Mouse (Mus musculus): ENCODE results near the gene Asphd1. TPM values are rescaled to one million over a fixed set of nuclear protein-coding genes. Genes with fewer than 3 reads are reported as not detected.

Gene Asphd1
- polyA plus RNA-seq (2012; fragmentation: generic; extraction: Trizol), result under 1 TPM; 0.02 to 0.05 TPM

DNA sequence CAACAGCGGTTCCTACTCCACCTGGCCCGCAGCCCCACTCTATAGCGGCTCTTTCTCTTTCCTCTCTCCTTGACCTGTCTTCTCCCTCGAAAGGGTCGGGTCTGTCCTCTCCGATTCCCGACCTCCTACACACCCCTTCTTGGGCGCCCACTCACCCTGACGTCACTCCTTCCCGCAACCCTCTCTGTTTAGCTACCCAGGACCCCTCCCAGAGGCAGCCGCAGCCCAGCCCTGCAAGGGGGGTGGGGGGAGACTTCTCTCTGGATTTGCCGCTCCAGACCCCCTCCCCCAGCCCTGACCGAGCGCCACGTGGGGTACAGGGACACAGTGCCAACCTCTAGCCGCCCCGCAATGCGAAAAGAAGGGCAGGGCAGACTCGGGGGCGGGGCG is at the start of gene Asphd1:
Gene Asphd1, minus strand, starts transcription at position 180 of the 390 bp plus-strand sequence.

DNA sequence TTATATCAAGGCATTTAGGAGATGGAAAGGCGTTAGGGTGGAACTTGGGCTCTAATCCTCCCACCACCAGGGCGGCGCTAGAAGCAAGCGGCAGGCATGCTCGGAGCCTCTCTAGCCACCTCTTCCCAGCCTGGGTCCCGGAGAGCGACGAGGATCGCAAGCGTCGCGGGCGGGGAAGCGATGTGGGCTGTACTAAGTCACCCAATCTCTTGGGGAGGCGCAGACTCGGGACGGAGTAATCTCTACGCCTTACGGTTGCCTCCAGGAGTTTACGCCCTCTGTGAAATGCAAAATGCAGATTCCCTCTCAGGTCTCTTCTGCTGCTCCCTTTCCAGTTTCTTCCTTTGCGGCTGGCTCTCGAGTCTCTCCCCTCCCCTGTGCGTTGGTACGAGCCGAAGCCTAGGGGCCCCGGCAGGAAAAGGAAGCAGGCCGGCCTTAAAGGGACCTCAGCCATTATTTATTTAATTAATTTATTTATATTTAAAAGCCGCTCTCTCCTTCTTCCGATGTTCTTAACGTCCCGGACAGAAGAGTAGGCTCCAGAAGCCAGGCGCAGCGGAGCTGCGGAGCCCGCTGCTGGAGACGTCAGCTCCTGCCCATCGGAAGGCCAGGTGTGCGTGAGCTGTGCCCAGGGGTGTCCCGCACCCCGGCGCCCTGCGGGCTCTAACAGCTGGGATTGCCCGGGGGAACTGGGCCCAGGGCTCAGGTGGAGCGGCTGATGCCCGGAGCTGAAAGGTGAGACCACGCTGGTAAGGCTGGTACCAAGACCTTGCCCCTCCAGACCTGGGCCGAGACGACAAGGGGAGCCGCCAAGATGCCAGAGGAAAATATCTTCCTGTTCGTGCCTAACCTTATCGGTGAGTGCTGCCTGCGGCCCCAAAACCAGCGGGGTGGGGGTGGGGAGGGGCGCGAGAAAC is 26.8 kb upstream of the Asphd1 start, which contains the start of gene Cdiptos:
Gene Cdiptos, minus strand, starts transcription at position 149 of the 917 bp plus-strand sequence.

DNA sequence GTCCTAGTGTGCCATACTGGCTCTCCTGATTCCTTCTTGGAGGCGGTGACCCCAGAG is 26.3 kb upstream of the Asphd1 start, which contains the start of gene Cdipt:
Gene Cdipt, plus strand, starts transcription at position 22 of the 57 bp plus-strand sequence.

DNA sequence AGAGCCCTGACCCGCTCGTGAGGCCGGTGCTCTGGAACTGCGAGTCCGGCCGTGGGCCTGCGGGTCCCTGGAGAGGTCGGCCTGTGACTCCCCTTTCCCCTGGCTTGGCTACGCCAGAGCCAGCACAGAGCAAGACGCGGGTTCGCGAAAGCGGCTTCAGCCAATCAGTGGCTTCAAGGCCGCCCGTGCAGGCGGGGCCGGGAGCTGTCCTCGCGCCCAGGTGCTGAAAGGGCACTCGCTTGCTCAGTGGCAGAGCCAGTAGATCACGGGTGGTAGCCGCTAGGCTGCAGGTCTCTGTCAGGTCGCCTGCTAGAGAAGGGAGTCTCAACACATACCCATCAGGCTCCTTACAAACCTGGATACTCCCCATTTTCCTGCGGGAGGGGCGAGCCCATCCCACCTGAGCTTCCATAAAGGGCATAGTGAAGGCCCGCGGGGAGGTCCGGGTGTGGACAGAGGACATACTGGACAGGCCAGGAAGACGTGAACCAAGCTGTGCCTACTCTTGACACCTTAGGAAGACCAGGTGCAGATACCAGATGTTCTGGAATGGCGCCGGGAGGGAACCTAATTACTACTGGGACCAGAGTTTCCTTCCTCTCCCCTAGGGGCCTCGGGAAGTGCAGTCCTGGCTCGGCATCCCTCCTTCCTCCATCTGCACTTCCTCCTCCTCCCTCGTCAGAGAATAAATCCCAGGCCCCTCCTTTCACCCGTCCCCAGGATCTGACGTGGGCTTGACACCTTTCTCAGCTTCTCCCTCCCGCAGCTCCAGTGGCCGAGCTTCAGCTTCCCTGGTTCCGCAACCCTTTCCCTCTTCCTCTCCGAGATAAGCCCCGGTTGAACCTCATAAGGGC is 638 bp upstream of the Asphd1 start, which contains the start of gene Sez6l2:
Gene Sez6l2, plus strand, starts transcription at position 771 of the 854 bp plus-strand sequence.

DNA sequence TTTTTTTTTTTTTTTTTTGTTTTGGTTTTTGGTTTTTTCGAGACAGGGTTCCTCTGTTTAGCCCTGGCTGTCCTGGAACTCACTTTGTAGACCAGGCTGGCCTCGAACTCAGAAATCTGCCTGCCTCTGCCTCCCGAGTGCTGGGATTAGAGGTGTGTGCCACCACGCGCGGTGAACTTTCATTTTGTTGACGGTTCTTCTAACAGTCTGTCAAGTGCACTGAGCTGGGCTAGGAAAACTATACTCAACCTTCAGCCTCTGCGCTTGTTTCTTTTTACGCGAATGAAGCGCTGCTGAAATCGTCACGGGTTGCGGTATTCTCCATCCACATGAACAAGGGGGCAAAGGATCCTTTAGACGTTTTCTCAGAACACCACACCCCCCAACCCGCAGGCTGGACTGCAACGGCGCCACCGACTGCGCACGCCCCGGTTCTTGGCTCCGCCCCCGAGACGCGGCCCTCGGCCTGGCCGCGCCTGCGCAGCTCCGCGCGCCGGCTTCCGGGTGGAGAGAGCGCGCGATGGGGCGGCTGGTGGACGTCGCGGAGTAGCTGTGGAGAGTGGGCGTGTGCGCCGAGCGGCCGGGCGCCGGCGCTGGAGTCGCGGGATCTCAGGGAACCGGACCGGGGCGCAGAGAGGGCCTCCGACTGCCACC is 20.9 kb downstream of the Asphd1 start, which contains the start of gene Kctd13:
Gene Kctd13, plus strand, starts transcription at position 496 of the 654 bp plus-strand sequence.

DNA sequence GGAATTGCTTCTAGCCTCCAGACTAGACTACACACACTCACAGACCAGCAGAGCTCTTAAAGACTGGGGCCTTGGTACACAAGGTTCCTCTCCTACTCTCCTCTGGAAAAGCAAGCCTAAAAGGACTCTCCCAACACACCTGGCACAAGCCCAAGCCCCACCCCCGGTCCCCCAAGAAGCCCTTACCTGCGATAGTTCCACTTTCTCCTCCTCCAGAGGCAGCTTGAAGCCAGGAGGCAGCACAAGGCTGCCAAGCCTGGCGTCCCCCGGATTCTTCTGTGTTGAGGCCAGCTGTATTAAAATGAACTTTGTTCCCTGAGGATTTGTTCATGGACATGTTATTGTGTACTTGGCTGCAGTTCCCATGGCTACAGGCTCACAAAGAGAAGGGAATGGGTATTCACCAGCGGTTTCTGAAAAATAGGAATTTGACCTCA is 26.7 kb downstream of the Asphd1 start, which contains the start of gene Tmem219:
Gene Tmem219, minus strand, starts transcription at position 294 of the 437 bp plus-strand sequence.

Other genes with a start within 250 kb of the Asphd1 start
- gene Coro1a, start 241.8 kb downstream of the Asphd1 start, polyA plus RNA-seq (2012; fragmentation: generic; extraction: Trizol), result 1 to 10 TPM; 4.1 to 4.4 TPM
- gene Mapk3, start 190.0 kb downstream of the Asphd1 start, polyA plus RNA-seq (2012; fragmentation: generic; extraction: Trizol), result 100 to 1,000 TPM; 144 to 277 TPM
- gene Gdpd3, start 183.2 kb downstream of the Asphd1 start, polyA plus RNA-seq (2012; fragmentation: generic; extraction: Trizol), result 1 to 10 TPM in 1 of 2 experiments, under 1 TPM in 1; 0.20 to 4.2 TPM
- 100 to 1,000 TPM in 1 of 2 experiments, 10 to 100 TPM in 1; 18.7 to 138 TPM for gene Ypel3, start 172.6 kb downstream of the Asphd1 start, polyA plus RNA-seq (2012; fragmentation: generic; extraction: Trizol)
- under 1 TPM; 0.01 to 0.58 TPM for gene Tbx6, start 168.1 kb downstream of the Asphd1 start, polyA plus RNA-seq (2012; fragmentation: generic; extraction: Trizol)
- gene Ppp4c, start 157.1 kb downstream of the Asphd1 start, polyA plus RNA-seq (2012; fragmentation: generic; extraction: Trizol), result 100 to 1,000 TPM; 126 TPM
- under 1 TPM; 0.08 TPM for gene Fam57b, start 151.9 kb downstream of the Asphd1 start, polyA plus RNA-seq (2012; fragmentation: generic; extraction: Trizol)
- gene 4930451I11Rik, start 117.9 kb downstream of the Asphd1 start, polyA plus RNA-seq (2012; fragmentation: generic; extraction: Trizol), result not detected
- not detected for gene Doc2a, start 102.2 kb downstream of the Asphd1 start, polyA plus RNA-seq (2012; fragmentation: generic; extraction: Trizol)
- gene Hirip3, start 87.6 kb downstream of the Asphd1 start, polyA plus RNA-seq (2012; fragmentation: generic; extraction: Trizol), result 10 to 100 TPM; 10.8 to 24.2 TPM
- gene Ino80e, start 87.2 kb downstream of the Asphd1 start, polyA plus RNA-seq (2012; fragmentation: generic; extraction: Trizol), result 10 to 100 TPM; 65.9 to 98.4 TPM
- gene Taok2, start 64.9 kb downstream of the Asphd1 start, polyA plus RNA-seq (2012; fragmentation: generic; extraction: Trizol), result 10 to 100 TPM; 10.1 to 53.2 TPM
- gene Tmem219, start 26.7 kb downstream of the Asphd1 start, polyA plus RNA-seq (2012; fragmentation: generic; extraction: Trizol), result 10 to 100 TPM; 27.0 to 35.9 TPM
- gene Kctd13, start 20.7 kb downstream of the Asphd1 start, polyA plus RNA-seq (2012; fragmentation: generic; extraction: Trizol), result 10 to 100 TPM in 1 of 2 experiments, 1 to 10 TPM in 1; 5.7 to 11.3 TPM
- under 1 TPM; 0.04 to 0.25 TPM for gene Sez6l2, start 981 bp upstream of the Asphd1 start, polyA plus RNA-seq (2012; fragmentation: generic; extraction: Trizol)
- gene Cdipt, start 26.3 kb upstream of the Asphd1 start, polyA plus RNA-seq (2012; fragmentation: generic; extraction: Trizol), result 10 to 100 TPM; 88.2 to 97.1 TPM
- under 1 TPM; 0.47 to 0.64 TPM for gene Cdiptos, start 26.5 kb upstream of the Asphd1 start, polyA plus RNA-seq (2012; fragmentation: generic; extraction: Trizol)
- gene Mvp, start 65.0 kb upstream of the Asphd1 start, polyA plus RNA-seq (2012; fragmentation: generic; extraction: Trizol), result 10 to 100 TPM; 49.1 to 81.7 TPM
- under 1 TPM in 1 of 2 experiments, not detected in 1; 0.55 TPM for gene Pagr1b, start 66.9 kb upstream of the Asphd1 start, polyA plus RNA-seq (2012; fragmentation: generic; extraction: Trizol)
- gene Pagr1a, start 67.8 kb upstream of the Asphd1 start, polyA plus RNA-seq (2012; fragmentation: generic; extraction: Trizol), result 10 to 100 TPM; 14.8 to 18.0 TPM
- gene Gm42742, start 71.5 kb upstream of the Asphd1 start, polyA plus RNA-seq (2012; fragmentation: generic; extraction: Trizol), result 10 to 100 TPM; 28.7 to 44.7 TPM
- gene Prrt2, start 71.6 kb upstream of the Asphd1 start, polyA plus RNA-seq (2012; fragmentation: generic; extraction: Trizol), result under 1 TPM in 1 of 2 experiments, not detected in 1; 0.44 TPM
- 100 to 1,000 TPM; 130 to 150 TPM for gene Maz, start 77.5 kb upstream of the Asphd1 start, polyA plus RNA-seq (2012; fragmentation: generic; extraction: Trizol)
- gene Kif22, start 92.9 kb upstream of the Asphd1 start, polyA plus RNA-seq (2012; fragmentation: generic; extraction: Trizol), result 10 to 100 TPM; 51.4 to 57.4 TPM
- gene Zg16, start 137.7 kb upstream of the Asphd1 start, polyA plus RNA-seq (2012; fragmentation: generic; extraction: Trizol), result not detected
- under 1 TPM; 0.08 to 0.25 TPM for gene AI467606, start 141.8 kb upstream of the Asphd1 start, polyA plus RNA-seq (2012; fragmentation: generic; extraction: Trizol)
- under 1 TPM in 1 of 2 experiments, not detected in 1; 0.11 TPM for gene Qprt, start 172.6 kb upstream of the Asphd1 start, polyA plus RNA-seq (2012; fragmentation: generic; extraction: Trizol)
- 1 to 10 TPM; 2.9 to 7.1 TPM for gene Spn, start 188.2 kb upstream of the Asphd1 start, polyA plus RNA-seq (2012; fragmentation: generic; extraction: Trizol)
- gene Cd2bp2, start 246.5 kb upstream of the Asphd1 start, polyA plus RNA-seq (2012; fragmentation: generic; extraction: Trizol), result 10 to 100 TPM; 39.6 to 40.3 TPM